Mouse (Mus musculus) duodenum, adult 2 months (tissue): ENCODE measurements around the gene Serpina3c. TPM values are rescaled to one million over a fixed set of nuclear protein-coding genes. Genes with fewer than 3 reads are reported as not detected.

ENCODE experiments used
- polyA plus RNA-seq: library from polyadenylated mRNA; depleted of rRNA; stranded (reverse); fragments of >200 nt; gene quantifications from 2 replicates; pipeline ENCODE4 v1.2.3, GENCODE M21; 2012; ENCODE audit warnings: low replicate concordance; rRNA removed

The Serpina3c gene
- polyA plus RNA-seq: 0.04 and 0.46 TPM in 2 replicates

DNA sequence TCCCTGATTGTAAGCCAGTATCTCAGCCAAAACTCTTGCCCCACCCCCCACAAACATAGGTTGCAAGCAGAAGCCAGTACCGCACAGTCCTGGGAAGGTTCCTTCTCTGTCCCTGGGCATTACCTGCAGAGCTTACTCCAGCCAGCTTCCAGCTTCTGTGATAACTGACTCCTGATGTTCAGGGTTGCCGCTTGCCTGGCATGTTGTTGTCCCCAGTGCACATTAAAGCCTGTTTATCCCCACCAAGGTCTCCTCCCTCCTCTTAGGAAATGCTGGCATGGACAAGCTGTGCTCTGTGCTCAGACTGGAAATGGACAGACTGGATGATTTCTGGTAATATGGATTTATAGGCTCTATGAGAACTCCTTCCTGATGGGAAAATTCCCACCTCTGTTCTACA is at the start of gene Serpina3c:
Gene Serpina3c (minus strand): TSS at position 215 of the 400 bp plus-strand sequence.

GRCm38 (mm10) chr12:104127696-104128095 is 26.0 kb downstream of the Serpina3c start, which contains the start of gene Serpina3b:
Gene Serpina3b (plus strand): TSS chr12:104127996.

GRCm38 (mm10) chr12:104112333-104112732 is 41.3 kb downstream of the Serpina3c start, which contains the start of gene Serpina3a:
Gene Serpina3a (plus strand): TSS chr12:104112724.

GRCm38 (mm10) chr12:104100768-104101167 is 52.9 kb downstream of the Serpina3c start, which contains the start of gene Serpina5:
Gene Serpina5 (plus strand): TSS chr12:104101113.

Other genes starting within 250 kb of the Serpina3c start
- gene Serpina1c, start 249.0 kb downstream of the Serpina3c start, polyA plus RNA-seq: 0.68 and 2.5 TPM in 2 replicates
- 0.78 TPM in 1 of 2 replicates, not detected in the other for gene Serpina1e, start 194.9 kb downstream of the Serpina3c start, polyA plus RNA-seq
- 0.43 TPM in 1 of 2 replicates, not detected in the other for gene Serpina11, start 163.9 kb downstream of the Serpina3c start, polyA plus RNA-seq
- gene Serpina9, start 140.1 kb downstream of the Serpina3c start, polyA plus RNA-seq: 0.02 and 0.12 TPM in 2 replicates
- gene Serpina12, start 109.4 kb downstream of the Serpina3c start, polyA plus RNA-seq: not detected in 2 replicates
- not detected in 2 replicates for gene Serpina5, start 52.8 kb downstream of the Serpina3c start, polyA plus RNA-seq
- not detected in 2 replicates for gene Serpina3a, start 41.1 kb downstream of the Serpina3c start, polyA plus RNA-seq
- gene Serpina3b, start 25.9 kb downstream of the Serpina3c start, polyA plus RNA-seq: not detected in 2 replicates
- 0.77 and 1.1 TPM in 2 replicates for gene Serpina3f, start 60.7 kb upstream of the Serpina3c start, polyA plus RNA-seq
- 7.1 and 10.1 TPM in 2 replicates for gene Serpina3g, start 82.4 kb upstream of the Serpina3c start, polyA plus RNA-seq
- 0.06 and 0.13 TPM in 2 replicates for gene Serpina3i, start 109.3 kb upstream of the Serpina3c start, polyA plus RNA-seq
- not detected in 2 replicates for gene Serpina3j, start 160.7 kb upstream of the Serpina3c start, polyA plus RNA-seq
- 0.25 TPM in 1 of 2 replicates, not detected in the other for gene Serpina3k, start 184.6 kb upstream of the Serpina3c start, polyA plus RNA-seq
- not detected in 2 replicates for gene Serpina3m, start 184.6 kb upstream of the Serpina3c start, polyA plus RNA-seq